Mouse (Mus musculus): ENCODE measurements at regions not wholly inside any gene's neighbourhood (a gene's known extent, or its start where the extent isn't known, plus 50 kb on each side); places are given as distances from the start of the nearest gene placed in this dataset.

- Histone ChIP-seq H3K4me1 (ENCODE audit: control insufficient read depth in 2 of 2, insufficient read depth in 2 of 2, low read length in 2 of 2, poor library complexity in 1 of 2) (no peaks in the 10 kb centered on the region), H3K9ac (ENCODE audit: insufficient read depth, low read depth, low read length, poor library complexity, severe bottlenecking) (no peak overlapping the region), H3K27ac (ENCODE audit: insufficient read depth, low read depth, low read length, poor library complexity, severe bottlenecking) (no peak overlapping the region), H3K9me3 (ENCODE audit: control insufficient read depth, insufficient read depth, low read depth, low read length) (no peaks in the 10 kb centered on the region), H3K4me3 (ENCODE audit: insufficient read depth in 1 of 2, low read depth in 1 of 2, low read length in 2 of 2, poor library complexity in 1 of 2, severe bottlenecking in 1 of 2) (no peak overlapping the region), H3K36me3 (ENCODE audit: control insufficient read depth, insufficient read depth, low read length, poor library complexity, severe bottlenecking) (no peaks in the 10 kb centered on the region)
- DNase-seq (ENCODE audit: low read depth, low spot score): no peak
- TF ChIP-seq ZC3H11A (IDR thresholded peaks at IDR 0.05; ENCODE audit: borderline replicate concordance, low read depth, low read length) (no peak), HCFC1 (IDR thresholded peaks at IDR 0.05; ENCODE audit: borderline replicate concordance, insufficient read depth, low read length) (no peak), MAFK (IDR thresholded peaks at IDR 0.05; ENCODE audit: insufficient read depth, low read depth, low read length) (no peak), CHD2 (IDR thresholded peaks at IDR 0.05; ENCODE audit: low read depth, low read length) (no peak), ZNF384 (IDR thresholded peaks at IDR 0.05; ENCODE audit: low read depth, low read length) (no peak)
- in situ Hi-C loops (cut with MboI; ENCODE audit: low sequenced_read_pairs in 2 of 2, unreplicated experiment in 2 of 2): no loop called here
These were observed 156.7 kb upstream of the Cnr1 start for GRCm38 (mm10) chr4:33767721-33768120.

- Histone ChIP-seq H3K4me1 (ENCODE audit: control insufficient read depth in 2 of 2, insufficient read depth in 2 of 2, low read length in 2 of 2, poor library complexity in 1 of 2) (no peaks in the 10 kb centered on the region), H3K9ac (ENCODE audit: insufficient read depth, low read depth, low read length, poor library complexity, severe bottlenecking) (no peak overlapping the region), H3K36me3 (ENCODE audit: control insufficient read depth, insufficient read depth, low read length, poor library complexity, severe bottlenecking) (no peaks in the 10 kb centered on the region), H3K4me3 (ENCODE audit: insufficient read depth in 1 of 2, low read depth in 1 of 2, low read length in 2 of 2, poor library complexity in 1 of 2, severe bottlenecking in 1 of 2) (no peak overlapping the region), H3K27ac (ENCODE audit: insufficient read depth, low read depth, low read length, poor library complexity, severe bottlenecking) (no peak overlapping the region), H3K9me3 (ENCODE audit: control insufficient read depth, insufficient read depth, low read depth, low read length) (no peaks in the 10 kb centered on the region)
- in situ Hi-C loops (cut with MboI; ENCODE audit: low sequenced_read_pairs in 2 of 2, unreplicated experiment in 2 of 2): no loop called here
- TF ChIP-seq HCFC1 (IDR thresholded peaks at IDR 0.05; ENCODE audit: borderline replicate concordance, insufficient read depth, low read length) (no peak), CHD2 (IDR thresholded peaks at IDR 0.05; ENCODE audit: low read depth, low read length) (no peak), MAFK (IDR thresholded peaks at IDR 0.05; ENCODE audit: insufficient read depth, low read depth, low read length) (no peak), ZNF384 (IDR thresholded peaks at IDR 0.05; ENCODE audit: low read depth, low read length) (no peak), ZC3H11A (IDR thresholded peaks at IDR 0.05; ENCODE audit: borderline replicate concordance, low read depth, low read length) (no peak)
- no peak for DNase-seq (ENCODE audit: low read depth, low spot score)
These were observed 138.4 kb upstream of the Cnr1 start for GRCm38 (mm10) chr4:33786027-33786426.

- H3K27ac ChIP-seq (ENCODE audit: insufficient read depth, low read depth, low read length, poor library complexity, severe bottlenecking): no peak overlapping the region
- TF ChIP-seq CHD2 (IDR thresholded peaks at IDR 0.05; ENCODE audit: low read depth, low read length) (no peak), ZC3H11A (IDR thresholded peaks at IDR 0.05; ENCODE audit: borderline replicate concordance, low read depth, low read length) (no peak), ZNF384 (IDR thresholded peaks at IDR 0.05; ENCODE audit: low read depth, low read length) (no peak), HCFC1 (IDR thresholded peaks at IDR 0.05; ENCODE audit: borderline replicate concordance, insufficient read depth, low read length) (no peak), MAFK (IDR thresholded peaks at IDR 0.05; ENCODE audit: insufficient read depth, low read depth, low read length) (no peak)
- H3K4me3 ChIP-seq (ENCODE audit: insufficient read depth in 1 of 2, low read depth in 1 of 2, low read length in 2 of 2, poor library complexity in 1 of 2, severe bottlenecking in 1 of 2): no peak overlapping the region
- no peak for DNase-seq (ENCODE audit: low read depth, low spot score)
- H3K4me1 ChIP-seq (ENCODE audit: control insufficient read depth in 2 of 2, insufficient read depth in 2 of 2, low read length in 2 of 2, poor library complexity in 1 of 2): no peaks in the 10 kb centered on the region
- no peaks in the 10 kb centered on the region for H3K9me3 ChIP-seq (ENCODE audit: control insufficient read depth, insufficient read depth, low read depth, low read length)
- H3K9ac ChIP-seq (ENCODE audit: insufficient read depth, low read depth, low read length, poor library complexity, severe bottlenecking): no peak overlapping the region
- no peaks in the 10 kb centered on the region for H3K36me3 ChIP-seq (ENCODE audit: control insufficient read depth, insufficient read depth, low read length, poor library complexity, severe bottlenecking)
- in situ Hi-C loops (cut with MboI; ENCODE audit: low sequenced_read_pairs in 2 of 2, unreplicated experiment in 2 of 2): no loop called here
These were observed 137.4 kb upstream of the Cnr1 start for GRCm38 (mm10) chr4:33786958-33787357.

GRCm38 (mm10) chr4:33793398-33793797 lies 131.0 kb upstream of the Cnr1 start:
- TF ChIP-seq ZC3H11A (IDR thresholded peaks at IDR 0.05; ENCODE audit: borderline replicate concordance, low read depth, low read length) (no peak), ZNF384 (IDR thresholded peaks at IDR 0.05; ENCODE audit: low read depth, low read length) (no peak), MAFK (IDR thresholded peaks at IDR 0.05; ENCODE audit: insufficient read depth, low read depth, low read length) (no peak), CHD2 (IDR thresholded peaks at IDR 0.05; ENCODE audit: low read depth, low read length) (no peak), HCFC1 (IDR thresholded peaks at IDR 0.05; ENCODE audit: borderline replicate concordance, insufficient read depth, low read length) (no peak)
- Histone ChIP-seq H3K9ac (ENCODE audit: insufficient read depth, low read depth, low read length, poor library complexity, severe bottlenecking) (no peak overlapping the region), H3K27ac (ENCODE audit: insufficient read depth, low read depth, low read length, poor library complexity, severe bottlenecking) (no peak overlapping the region), H3K36me3 (ENCODE audit: control insufficient read depth, insufficient read depth, low read length, poor library complexity, severe bottlenecking) (no peaks in the 10 kb centered on the region), H3K4me3 (ENCODE audit: insufficient read depth in 1 of 2, low read depth in 1 of 2, low read length in 2 of 2, poor library complexity in 1 of 2, severe bottlenecking in 1 of 2) (no peak overlapping the region), H3K4me1 (ENCODE audit: control insufficient read depth in 2 of 2, insufficient read depth in 2 of 2, low read length in 2 of 2, poor library complexity in 1 of 2) (no peaks in the 10 kb centered on the region), H3K9me3 (ENCODE audit: control insufficient read depth, insufficient read depth, low read depth, low read length) (no peaks in the 10 kb centered on the region)
- in situ Hi-C loops (cut with MboI; ENCODE audit: low sequenced_read_pairs in 2 of 2, unreplicated experiment in 2 of 2): no loop called here
- no peak for DNase-seq (ENCODE audit: low read depth, low spot score)

- TF ChIP-seq CHD2 (IDR thresholded peaks at IDR 0.05; ENCODE audit: low read depth, low read length): no peak
- no peak for TF ChIP-seq ZNF384 (IDR thresholded peaks at IDR 0.05; ENCODE audit: low read depth, low read length)
- TF ChIP-seq HCFC1 (IDR thresholded peaks at IDR 0.05; ENCODE audit: borderline replicate concordance, insufficient read depth, low read length): no peak
- TF ChIP-seq MAFK (IDR thresholded peaks at IDR 0.05; ENCODE audit: insufficient read depth, low read depth, low read length): no peak
- no peak for TF ChIP-seq ZC3H11A (IDR thresholded peaks at IDR 0.05; ENCODE audit: borderline replicate concordance, low read depth, low read length)
- Histone ChIP-seq H3K4me1 (ENCODE audit: control insufficient read depth in 2 of 2, insufficient read depth in 2 of 2, low read length in 2 of 2, poor library complexity in 1 of 2) (no peaks in the 10 kb centered on the region), H3K9ac (ENCODE audit: insufficient read depth, low read depth, low read length, poor library complexity, severe bottlenecking) (no peak overlapping the region), H3K4me3 (ENCODE audit: insufficient read depth in 1 of 2, low read depth in 1 of 2, low read length in 2 of 2, poor library complexity in 1 of 2, severe bottlenecking in 1 of 2) (no peak overlapping the region), H3K27ac (ENCODE audit: insufficient read depth, low read depth, low read length, poor library complexity, severe bottlenecking) (no peak overlapping the region), H3K9me3 (ENCODE audit: control insufficient read depth, insufficient read depth, low read depth, low read length) (no peaks in the 10 kb centered on the region), H3K36me3 (ENCODE audit: control insufficient read depth, insufficient read depth, low read length, poor library complexity, severe bottlenecking) (no peaks in the 10 kb centered on the region)
- DNase-seq (ENCODE audit: low read depth, low spot score): no peak
- in situ Hi-C loops (cut with MboI; ENCODE audit: low sequenced_read_pairs in 2 of 2, unreplicated experiment in 2 of 2): no loop called here
These were observed 128.9 kb upstream of the Cnr1 start for GRCm38 (mm10) chr4:33795461-33795860.

Measured in ES-E14 (cell line).